Mouse (Mus musculus): Measurements from ENCODE around the gene Slc28a3. TPM values are rescaled to one million over a fixed set of nuclear protein-coding genes. Genes with fewer than 3 reads are reported as not detected.

Gene Slc28a3
- polyA plus RNA-seq (2015; fragmentation: Nextera tagmentation; extraction: Ambion mirVana), result not detected in 2 replicates

DNA sequence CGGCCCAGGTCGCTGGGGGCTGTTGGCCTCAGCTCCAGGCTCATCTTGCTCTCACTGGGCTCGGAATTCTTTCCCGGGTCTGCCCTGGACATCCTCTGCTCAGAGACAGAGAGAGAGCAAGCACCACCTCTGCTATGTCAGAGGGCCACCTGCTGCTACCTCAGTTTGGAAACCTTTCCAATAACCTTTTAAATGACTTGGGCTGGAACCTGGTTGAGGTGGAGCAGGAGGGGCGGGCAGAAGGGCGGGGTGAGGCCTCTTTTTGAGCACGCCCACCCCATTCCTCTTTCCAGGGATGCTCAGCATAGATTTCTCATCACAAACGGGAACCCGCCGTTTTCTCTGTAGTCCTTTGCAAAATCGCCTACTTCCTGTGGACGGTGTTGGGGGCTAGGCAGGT, at the start of gene Slc28a3:
Gene Slc28a3 (minus strand): TSS at position 162 of the 400 bp plus-strand sequence.
- no peak for ATAC-seq
- Histone ChIP-seq H3K27ac (ENCODE audit: low read length) (no peak within 1 kb of the TSS), H3K4me1 (replicated peaks; ENCODE audit: control insufficient read depth, insufficient read depth, low read length) (no peaks in the 10 kb centered on the region), H3K36me3 (ENCODE audit: control insufficient read depth, insufficient read depth) (no peaks in the 10 kb centered on the region), H3K4me2 (ENCODE audit: low read length) (no peak within 1 kb of the TSS), H3K9me3 (ENCODE audit: control insufficient read depth, low read length) (no peaks in the 10 kb centered on the region), H3K27me3 (replicated peaks; ENCODE audit: control insufficient read depth, insufficient read depth, low read length) (no peaks in the 10 kb centered on the region), H3K4me3 (replicated peaks; ENCODE audit: low read length) (no peak within 1 kb of the TSS), H3K9ac (replicated peaks; ENCODE audit: low read depth, low read length) (no peak within 1 kb of the TSS)
- 14% methylated on average over 12 of the region's 12 CpGs for WGBS

DNA sequence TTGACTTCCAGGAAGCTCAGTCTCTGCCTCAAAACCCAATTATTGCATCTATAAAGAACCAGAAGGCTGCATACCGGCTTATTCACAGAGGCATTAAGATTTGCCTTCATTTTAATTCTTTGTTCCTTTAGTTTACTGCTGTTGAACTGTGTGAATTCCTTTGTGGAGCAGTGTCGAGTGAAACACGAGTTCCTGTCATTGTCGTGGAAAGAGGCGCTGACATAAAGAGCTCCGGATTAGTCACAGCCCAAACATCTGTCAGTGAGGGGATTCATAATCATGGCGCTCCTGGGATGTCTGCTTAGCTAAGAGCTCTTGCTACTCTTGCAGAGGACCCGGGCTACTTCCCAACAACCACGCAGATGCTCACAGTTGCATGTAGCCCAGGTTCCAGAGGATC, 47.3 kb upstream of the Slc28a3 start:
- 21% methylated on average over 9 of the region's 9 CpGs for WGBS
- no peak for ATAC-seq

DNA sequence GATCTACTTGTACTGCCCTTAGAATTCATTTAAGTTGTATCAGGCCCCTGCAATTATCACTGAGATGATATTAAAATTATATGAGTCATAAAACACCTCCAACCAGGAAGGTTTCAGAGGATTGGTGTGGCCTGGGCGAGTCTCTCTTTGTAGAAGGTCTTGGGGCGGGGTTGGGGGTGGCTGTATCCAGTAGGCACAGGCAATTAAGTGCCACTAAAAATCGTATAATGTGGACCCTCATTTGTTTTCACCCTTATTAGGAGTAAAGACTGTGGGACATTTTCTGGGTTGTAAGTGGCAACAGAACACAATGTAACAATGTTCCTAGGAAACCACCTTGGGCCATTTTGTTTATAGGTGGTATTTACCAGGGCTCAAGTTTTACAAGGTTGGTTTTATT, 46.2 kb upstream of the Slc28a3 start:
- Histone ChIP-seq H3K9me3 (ENCODE audit: control insufficient read depth, low read length) (no peaks in the 10 kb centered on the region), H3K36me3 (ENCODE audit: control insufficient read depth, insufficient read depth) (no peaks in the 10 kb centered on the region), H3K9ac (replicated peaks; ENCODE audit: low read depth, low read length) (no peak overlapping the region), H3K4me2 (ENCODE audit: low read length) (no peak overlapping the region), H3K27ac (ENCODE audit: low read length) (no peak overlapping the region), H3K4me3 (replicated peaks; ENCODE audit: low read length) (no peak overlapping the region), H3K27me3 (replicated peaks; ENCODE audit: control insufficient read depth, insufficient read depth, low read length) (no peaks in the 10 kb centered on the region), H3K4me1 (replicated peaks; ENCODE audit: control insufficient read depth, insufficient read depth, low read length) (no peaks in the 10 kb centered on the region)
- ATAC-seq, result no peak
- WGBS, result 68% methylated on average over 3 of the region's 3 CpGs

More for the DNA sequence above, 47.3 kb upstream of the Slc28a3 start:
- H3K36me3 ChIP-seq (ENCODE audit: control insufficient read depth, insufficient read depth), result no peaks in the 10 kb centered on the region
- H3K9ac ChIP-seq (replicated peaks; ENCODE audit: low read depth, low read length), result no peak overlapping the region
- no peaks in the 10 kb centered on the region for H3K27me3 ChIP-seq (replicated peaks; ENCODE audit: control insufficient read depth, insufficient read depth, low read length)
- H3K4me2 ChIP-seq (ENCODE audit: low read length), result no peak overlapping the region
- H3K9me3 ChIP-seq (ENCODE audit: control insufficient read depth, low read length), result no peaks in the 10 kb centered on the region
- H3K27ac ChIP-seq (ENCODE audit: low read length), result no peak overlapping the region
- H3K4me3 ChIP-seq (replicated peaks; ENCODE audit: low read length), result no peak overlapping the region
- no peaks in the 10 kb centered on the region for H3K4me1 ChIP-seq (replicated peaks; ENCODE audit: control insufficient read depth, insufficient read depth, low read length)

DNA sequence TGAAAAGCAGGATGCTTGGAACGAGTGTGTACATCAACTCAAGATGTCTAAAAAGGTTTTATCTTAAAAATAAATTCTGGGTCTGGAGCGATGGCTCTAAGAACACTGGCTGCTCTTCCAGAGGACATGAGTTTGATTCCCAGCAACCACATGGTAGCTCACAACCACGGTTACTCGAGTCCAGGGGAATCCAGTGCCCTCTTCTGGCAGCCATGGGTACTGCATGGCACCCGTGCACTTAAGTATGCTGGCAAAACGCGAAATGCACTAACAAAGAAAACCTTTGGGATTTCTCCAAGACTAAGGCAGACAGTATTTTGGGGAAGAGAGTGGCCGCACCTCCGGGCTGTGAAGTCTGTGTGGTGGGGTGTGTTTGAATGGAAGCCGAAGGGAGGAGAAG, 44.9 kb upstream of the Slc28a3 start:
- 78% methylated on average over 10 of the region's 10 CpGs for WGBS
- no peak overlapping the region for H3K4me2 ChIP-seq (ENCODE audit: low read length)

DNA sequence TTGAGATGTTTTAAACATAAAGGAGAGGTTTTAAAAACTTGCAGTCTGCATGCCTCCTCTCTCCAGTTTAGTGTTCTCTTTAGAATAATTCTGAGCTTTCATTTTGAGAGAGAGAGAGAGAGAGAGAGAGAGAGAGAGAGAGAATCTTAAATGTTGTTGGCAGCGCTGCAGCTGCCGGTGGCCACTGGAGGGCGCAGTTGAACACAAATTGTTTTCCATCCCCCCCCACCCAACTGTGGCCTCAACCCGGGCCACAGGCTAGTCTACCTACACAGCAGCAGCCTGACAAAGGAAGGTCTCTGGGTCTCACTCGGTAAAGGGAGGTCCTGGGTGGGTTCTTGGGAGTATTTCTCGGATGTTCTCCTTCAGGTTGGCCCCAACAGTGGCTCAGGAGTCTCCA, 29.7 kb upstream of the Slc28a3 start:
- H3K27me3 ChIP-seq (replicated peaks; ENCODE audit: control insufficient read depth, insufficient read depth, low read length), result no peaks in the 10 kb centered on the region
- peak; percentile 32; the same call in 1 of the 2 replicates for ATAC-seq
- H3K4me2 ChIP-seq (ENCODE audit: low read length), result no peak overlapping the region

More for the DNA sequence above, 44.9 kb upstream of the Slc28a3 start:
- Histone ChIP-seq H3K4me3 (replicated peaks; ENCODE audit: low read length) (no peak overlapping the region), H3K9ac (replicated peaks; ENCODE audit: low read depth, low read length) (no peak overlapping the region), H3K27ac (ENCODE audit: low read length) (no peak overlapping the region), H3K4me1 (replicated peaks; ENCODE audit: control insufficient read depth, insufficient read depth, low read length) (no peaks in the 10 kb centered on the region), H3K27me3 (replicated peaks; ENCODE audit: control insufficient read depth, insufficient read depth, low read length) (no peaks in the 10 kb centered on the region), H3K9me3 (ENCODE audit: control insufficient read depth, low read length) (no peaks in the 10 kb centered on the region), H3K36me3 (ENCODE audit: control insufficient read depth, insufficient read depth) (no peaks in the 10 kb centered on the region)
- ATAC-seq, result no peak

DNA sequence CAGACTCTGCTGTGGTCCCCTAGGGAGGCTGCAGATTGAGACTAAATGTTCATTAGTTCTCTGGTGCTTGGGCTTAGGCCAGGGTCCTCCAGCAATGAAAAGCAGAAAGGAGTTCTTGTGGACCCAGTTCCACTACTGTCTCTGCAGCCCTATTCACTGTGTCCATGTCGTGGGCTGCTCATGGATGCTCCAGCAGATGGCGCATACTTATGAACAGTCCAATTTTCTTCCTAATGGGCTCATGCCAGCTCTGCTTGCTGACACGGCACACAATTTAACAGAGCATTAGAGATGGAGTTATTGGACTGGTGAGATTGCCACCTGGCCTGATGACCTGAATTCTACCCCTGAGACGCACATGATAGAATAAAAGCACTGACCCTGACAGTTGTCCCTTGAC, 28.3 kb upstream of the Slc28a3 start:
- WGBS, result 29% methylated on average over 4 of the region's 4 CpGs
- peak; percentile 77 for ATAC-seq
- H3K27me3 ChIP-seq (replicated peaks; ENCODE audit: control insufficient read depth, insufficient read depth, low read length), result no peaks in the 10 kb centered on the region

More for the DNA sequence above, 29.7 kb upstream of the Slc28a3 start:
- Histone ChIP-seq H3K27ac (ENCODE audit: low read length) (no peak overlapping the region), H3K9me3 (ENCODE audit: control insufficient read depth, low read length) (no peaks in the 10 kb centered on the region), H3K4me1 (replicated peaks; ENCODE audit: control insufficient read depth, insufficient read depth, low read length) (no peaks in the 10 kb centered on the region), H3K36me3 (ENCODE audit: control insufficient read depth, insufficient read depth) (no peaks in the 10 kb centered on the region), H3K9ac (replicated peaks; ENCODE audit: low read depth, low read length) (no peak overlapping the region), H3K4me3 (replicated peaks; ENCODE audit: low read length) (no peak overlapping the region)
- WGBS, result 11% methylated on average over 6 of the region's 6 CpGs

DNA sequence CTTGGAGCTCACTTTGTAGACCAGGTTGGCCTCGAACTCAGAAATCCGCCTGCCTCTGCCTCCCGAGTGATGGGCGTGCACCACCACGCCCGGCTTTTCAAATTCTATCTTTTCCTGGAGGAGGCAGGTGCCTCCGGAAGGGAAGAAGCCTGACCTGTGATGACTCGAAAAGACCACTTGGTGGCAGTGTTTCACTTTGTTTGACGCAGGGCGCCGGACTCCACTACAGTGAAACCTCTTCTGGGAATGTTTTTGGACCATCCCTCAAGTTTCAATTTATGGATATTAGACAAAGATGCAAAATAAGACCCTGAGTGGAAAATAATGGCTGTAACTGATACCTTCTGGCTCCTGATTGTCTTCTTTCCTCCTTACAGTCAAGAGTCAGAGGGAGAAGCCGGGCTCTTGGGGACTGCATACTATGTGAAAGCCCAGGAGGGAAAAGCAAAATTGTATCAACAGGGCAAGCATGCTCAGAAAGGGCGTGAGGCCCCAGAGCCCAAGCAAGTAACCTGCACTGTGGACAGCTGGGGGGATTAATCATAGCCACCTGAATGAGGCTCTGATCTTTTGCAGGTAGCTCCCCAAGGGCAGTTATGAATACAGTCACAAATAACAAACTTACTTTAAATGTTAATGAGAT, 26.8 kb upstream of the Slc28a3 start:
- no peaks in the 10 kb centered on the region for H3K9me3 ChIP-seq (ENCODE audit: control insufficient read depth, low read length)
- peak; percentile 39; the same call in 1 of the 2 replicates for ATAC-seq

More for the DNA sequence above, 28.3 kb upstream of the Slc28a3 start:
- Histone ChIP-seq H3K4me2 (ENCODE audit: low read length) (no peak overlapping the region), H3K4me3 (replicated peaks; ENCODE audit: low read length) (no peak overlapping the region), H3K9me3 (ENCODE audit: control insufficient read depth, low read length) (no peaks in the 10 kb centered on the region), H3K4me1 (replicated peaks; ENCODE audit: control insufficient read depth, insufficient read depth, low read length) (no peaks in the 10 kb centered on the region), H3K36me3 (ENCODE audit: control insufficient read depth, insufficient read depth) (no peaks in the 10 kb centered on the region), H3K27ac (ENCODE audit: low read length) (no peak overlapping the region), H3K9ac (replicated peaks; ENCODE audit: low read depth, low read length) (no peak overlapping the region)

DNA sequence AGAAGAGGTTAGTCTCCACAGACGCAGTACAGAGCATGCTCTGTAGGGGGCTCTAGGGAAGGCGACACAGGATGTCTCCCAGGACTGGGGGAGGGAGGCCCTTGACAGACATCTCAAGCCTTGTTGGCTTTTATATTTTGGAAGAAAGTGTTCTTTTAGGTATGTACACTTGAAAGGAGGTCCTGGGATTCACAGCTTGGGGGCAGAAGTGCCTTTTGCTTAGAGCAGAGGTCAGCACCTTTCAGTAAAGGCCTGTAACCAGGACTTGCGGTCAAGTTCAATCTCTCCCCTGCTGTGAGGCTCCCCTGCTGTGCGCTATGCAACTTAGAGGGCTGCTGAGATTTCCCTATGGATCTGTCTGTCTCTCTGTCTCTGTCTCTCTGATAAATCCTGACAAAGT, 23.2 kb upstream of the Slc28a3 start:
- Histone ChIP-seq H3K36me3 (ENCODE audit: control insufficient read depth, insufficient read depth) (no peaks in the 10 kb centered on the region), H3K4me2 (ENCODE audit: low read length) (no peak overlapping the region), H3K4me3 (replicated peaks; ENCODE audit: low read length) (no peak overlapping the region), H3K9ac (replicated peaks; ENCODE audit: low read depth, low read length) (no peak overlapping the region), H3K9me3 (ENCODE audit: control insufficient read depth, low read length) (no peaks in the 10 kb centered on the region), H3K4me1 (replicated peaks; ENCODE audit: control insufficient read depth, insufficient read depth, low read length) (no peaks in the 10 kb centered on the region), H3K27me3 (replicated peaks; ENCODE audit: control insufficient read depth, insufficient read depth, low read length) (0 out of 2 replicates have a peak, but pooled peaks cover 2% of the 10 kb centered on the region), H3K27ac (ENCODE audit: low read length) (no peak overlapping the region)
- ATAC-seq, result no peak
- 33% methylated on average over 4 of the region's 4 CpGs for WGBS

More for the DNA sequence above, 26.8 kb upstream of the Slc28a3 start:
- H3K27me3 ChIP-seq (replicated peaks; ENCODE audit: control insufficient read depth, insufficient read depth, low read length), result 0 out of 2 replicates have a peak, but pooled peaks cover 2% of the 10 kb centered on the region
- no peak overlapping the region for H3K4me3 ChIP-seq (replicated peaks; ENCODE audit: low read length)
- no peak overlapping the region for H3K4me2 ChIP-seq (ENCODE audit: low read length)
- no peak overlapping the region for H3K27ac ChIP-seq (ENCODE audit: low read length)
- no peak overlapping the region for H3K9ac ChIP-seq (replicated peaks; ENCODE audit: low read depth, low read length)
- H3K4me1 ChIP-seq (replicated peaks; ENCODE audit: control insufficient read depth, insufficient read depth, low read length), result no peaks in the 10 kb centered on the region
- 11% methylated on average over 13 of the region's 13 CpGs for WGBS
- H3K36me3 ChIP-seq (ENCODE audit: control insufficient read depth, insufficient read depth), result no peaks in the 10 kb centered on the region

DNA sequence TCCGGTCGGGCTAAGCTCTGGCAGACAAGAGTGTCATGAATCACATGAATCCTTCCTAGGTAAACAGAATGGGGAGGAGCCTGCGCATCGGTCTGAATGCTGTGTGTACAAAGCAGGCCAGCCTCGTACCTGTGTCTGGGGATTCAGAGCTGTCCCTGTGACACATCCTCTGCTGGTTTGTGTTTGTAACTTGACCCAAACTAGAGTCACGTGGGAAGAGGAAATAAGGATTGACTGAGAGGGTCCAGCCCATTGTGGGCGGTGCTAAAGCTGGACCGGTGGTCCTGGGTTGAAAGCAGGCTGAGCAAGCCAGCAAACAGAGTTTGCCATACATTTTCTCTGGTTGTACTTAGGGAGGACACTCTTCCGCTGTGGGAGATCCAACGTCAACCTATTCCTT, 20.1 kb upstream of the Slc28a3 start:
- no peak overlapping the region for H3K9ac ChIP-seq (replicated peaks; ENCODE audit: low read depth, low read length)

More for the DNA sequence above, 20.1 kb upstream of the Slc28a3 start:
- H3K4me2 ChIP-seq (ENCODE audit: low read length), result no peak overlapping the region
- no peak overlapping the region for H3K4me3 ChIP-seq (replicated peaks; ENCODE audit: low read length)
- H3K4me1 ChIP-seq (replicated peaks; ENCODE audit: control insufficient read depth, insufficient read depth, low read length), result no peaks in the 10 kb centered on the region
- WGBS, result 46% methylated on average over 10 of the region's 10 CpGs
- H3K27ac ChIP-seq (ENCODE audit: low read length), result no peak overlapping the region
- no peak for ATAC-seq
- 0 out of 2 replicates have a peak, but pooled peaks cover 2% of the 10 kb centered on the region for H3K27me3 ChIP-seq (replicated peaks; ENCODE audit: control insufficient read depth, insufficient read depth, low read length)
- no peaks in the 10 kb centered on the region for H3K9me3 ChIP-seq (ENCODE audit: control insufficient read depth, low read length)
- no peaks in the 10 kb centered on the region for H3K36me3 ChIP-seq (ENCODE audit: control insufficient read depth, insufficient read depth)

Data from forebrain, embryonic 16.5 days (tissue).